Mouse (Mus musculus) embryo, embryonic 9.5 days (tissue): ENCODE results near the gene Isg20l2.

Experiments
- DNase-seq: peaks from one replicate; pipeline ENCODE4 v3.0.0-alpha.2; 2017; ENCODE audit errors: extremely low spot score

Gene Isg20l2

DNA sequence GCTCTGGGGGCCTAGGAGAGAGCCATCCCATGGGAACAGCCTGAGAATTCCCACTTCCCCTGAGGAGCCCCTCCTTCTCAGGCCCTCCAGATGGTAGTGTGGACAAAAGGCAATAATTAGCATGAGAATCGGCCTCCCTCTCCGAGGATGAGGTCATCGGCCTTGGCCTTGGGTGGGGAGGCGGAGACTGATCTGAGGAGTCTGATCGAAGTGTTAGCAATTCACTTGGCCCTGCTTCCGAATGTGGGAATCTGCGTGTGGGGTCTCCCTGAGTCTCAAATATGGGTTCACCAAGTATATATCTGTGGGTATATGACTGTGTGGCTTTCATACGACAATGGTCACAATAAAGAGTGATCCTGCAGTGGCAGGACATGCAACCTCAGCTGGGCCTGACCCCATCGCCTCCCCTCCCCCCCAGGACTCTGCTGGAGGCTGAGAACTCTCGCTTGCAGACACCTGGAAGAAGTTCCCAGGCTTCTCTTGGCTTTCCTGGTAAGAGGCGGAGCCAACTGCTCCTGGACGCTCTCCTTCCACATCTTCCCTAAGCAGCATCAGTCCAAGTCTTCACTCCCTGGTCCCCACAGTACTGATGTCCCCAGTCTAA lies 44.4 kb downstream of the Isg20l2 start:
- DNase-seq = peak; percentile 82

DNA sequence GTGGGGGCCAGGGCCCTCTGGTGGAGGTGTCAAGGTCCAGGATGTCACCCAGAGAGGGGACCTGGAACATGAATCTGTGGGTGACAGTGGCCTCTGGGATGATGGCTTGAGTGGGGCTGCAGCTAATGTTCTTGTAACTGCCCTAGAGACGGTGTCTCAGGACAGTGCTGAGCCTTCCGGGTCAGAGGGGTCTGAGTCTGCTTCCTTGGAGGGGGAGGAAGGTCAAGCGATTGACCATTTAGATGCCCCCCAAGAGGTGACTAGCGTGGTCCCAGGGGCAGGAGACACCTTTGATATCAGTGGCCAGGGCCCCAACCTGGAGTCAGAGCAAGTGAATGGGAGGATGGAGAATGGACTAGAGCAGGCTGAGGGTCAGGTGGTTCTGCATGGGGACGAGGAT lies 49.4 kb downstream of the Isg20l2 start:
- no peak for DNase-seq

DNA sequence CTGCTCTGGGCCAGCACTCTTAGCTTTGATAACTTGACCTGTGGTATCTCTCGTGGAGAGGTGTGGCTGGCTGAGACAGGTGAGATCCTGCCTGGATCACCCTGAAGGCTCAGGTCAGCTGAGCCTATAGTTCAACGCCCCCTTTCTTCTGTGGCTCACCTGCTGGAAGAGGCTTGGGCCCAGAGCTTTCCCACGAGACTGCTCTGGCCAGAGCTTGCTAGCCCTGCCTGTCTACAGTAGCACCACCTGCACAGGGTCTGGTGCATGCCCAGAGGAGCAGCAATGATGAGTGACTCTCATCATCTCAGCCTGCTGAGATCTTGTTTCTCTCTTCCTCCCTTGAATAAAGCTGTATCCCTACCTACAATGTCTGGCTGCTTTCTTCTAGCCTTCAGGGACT lies 50.0 kb downstream of the Isg20l2 start:
- no peak for DNase-seq

DNA sequence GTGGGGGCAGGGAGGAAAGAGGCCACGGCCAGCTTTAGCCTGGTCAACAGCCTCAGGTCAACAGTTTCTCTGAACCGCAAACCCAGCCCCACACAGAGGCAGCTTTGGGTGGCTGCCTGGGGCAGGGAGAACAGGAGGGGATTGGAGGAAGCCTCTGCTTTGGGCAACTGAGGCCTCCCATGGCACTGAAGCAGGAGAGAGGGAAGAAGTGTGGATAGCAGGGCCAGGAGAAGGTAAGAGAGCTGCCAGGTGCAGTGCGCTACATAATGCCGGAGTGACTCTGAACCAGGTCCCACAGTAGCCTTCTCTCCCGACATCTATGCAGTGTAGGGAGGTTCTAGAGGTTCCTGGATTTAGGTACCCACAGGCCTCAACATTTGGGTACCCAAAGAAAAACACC lies 50.6 kb downstream of the Isg20l2 start:
- DNase-seq = no peak

DNA sequence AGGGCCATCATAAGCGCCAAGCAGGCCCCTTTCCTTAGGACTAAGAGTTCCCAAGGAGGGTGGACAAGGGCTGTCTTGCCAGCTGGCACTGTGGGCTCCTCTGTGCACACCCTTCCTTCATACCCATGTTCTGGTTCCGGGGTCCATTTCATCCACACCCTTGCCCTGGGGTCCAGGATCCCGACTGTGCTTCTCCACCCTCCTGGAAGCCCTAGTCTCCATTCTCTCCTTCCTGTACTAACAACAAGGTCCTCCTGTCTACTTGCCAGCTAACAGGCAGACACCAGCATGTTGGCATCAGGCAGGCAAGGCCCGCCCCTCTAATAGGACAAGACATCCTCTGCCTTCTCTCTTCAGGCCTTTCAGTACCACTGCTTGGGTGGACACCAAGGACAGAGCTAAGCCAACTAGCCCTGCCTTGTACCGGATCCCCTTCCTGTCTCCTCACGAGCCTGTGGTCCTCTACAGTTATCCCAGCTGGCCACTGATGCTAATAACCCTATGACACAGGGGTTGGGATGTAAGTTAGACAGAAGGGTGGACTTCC lies 51.2 kb downstream of the Isg20l2 start:
- no peak for DNase-seq

DNA sequence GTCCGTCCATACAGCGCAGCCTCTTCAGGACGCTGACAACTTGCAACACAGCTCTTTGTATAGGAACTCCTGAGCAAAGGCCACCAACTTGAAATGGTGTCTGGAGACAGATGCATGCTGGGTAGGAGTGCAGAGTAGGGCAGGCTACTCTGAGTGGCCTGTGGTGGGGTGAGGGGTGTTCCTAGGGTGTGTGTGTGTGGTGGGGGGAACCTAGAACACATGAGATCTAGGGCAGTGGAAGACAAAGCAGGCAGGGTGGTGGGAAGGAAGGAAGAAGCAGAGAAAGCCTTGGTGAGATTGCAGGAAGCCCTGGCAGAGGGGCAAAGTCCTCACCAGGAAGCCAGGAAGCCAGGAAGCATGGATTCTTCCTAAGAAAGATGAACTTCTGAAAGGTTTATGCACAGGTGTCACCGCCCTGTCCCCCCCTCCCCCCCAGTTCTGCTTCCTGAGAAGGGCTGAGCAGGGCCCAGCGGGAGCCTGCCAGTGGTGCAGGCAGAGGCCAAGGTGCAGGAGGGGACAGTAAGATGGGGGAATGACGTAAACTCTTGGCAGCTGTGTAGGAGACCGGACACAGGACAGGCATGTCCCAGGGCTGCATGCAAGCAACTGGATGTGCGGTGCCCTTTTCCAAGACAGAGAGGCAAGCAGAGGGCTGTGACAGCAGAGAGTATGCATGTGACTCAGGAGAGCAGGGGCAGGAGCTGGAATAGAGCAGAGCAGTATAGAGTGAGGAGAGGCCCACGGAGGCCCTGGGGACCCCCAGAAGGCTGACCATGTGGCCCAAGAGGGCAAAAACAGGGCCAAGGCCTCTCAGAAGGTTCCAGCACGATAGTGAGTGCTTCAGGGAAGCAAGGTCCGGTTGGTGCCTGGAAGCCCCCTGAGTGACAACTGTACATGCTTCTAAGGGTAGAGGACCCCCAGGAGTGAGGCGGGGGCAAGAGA lies 52.1 kb downstream of the Isg20l2 start:
- no peak for DNase-seq

DNA sequence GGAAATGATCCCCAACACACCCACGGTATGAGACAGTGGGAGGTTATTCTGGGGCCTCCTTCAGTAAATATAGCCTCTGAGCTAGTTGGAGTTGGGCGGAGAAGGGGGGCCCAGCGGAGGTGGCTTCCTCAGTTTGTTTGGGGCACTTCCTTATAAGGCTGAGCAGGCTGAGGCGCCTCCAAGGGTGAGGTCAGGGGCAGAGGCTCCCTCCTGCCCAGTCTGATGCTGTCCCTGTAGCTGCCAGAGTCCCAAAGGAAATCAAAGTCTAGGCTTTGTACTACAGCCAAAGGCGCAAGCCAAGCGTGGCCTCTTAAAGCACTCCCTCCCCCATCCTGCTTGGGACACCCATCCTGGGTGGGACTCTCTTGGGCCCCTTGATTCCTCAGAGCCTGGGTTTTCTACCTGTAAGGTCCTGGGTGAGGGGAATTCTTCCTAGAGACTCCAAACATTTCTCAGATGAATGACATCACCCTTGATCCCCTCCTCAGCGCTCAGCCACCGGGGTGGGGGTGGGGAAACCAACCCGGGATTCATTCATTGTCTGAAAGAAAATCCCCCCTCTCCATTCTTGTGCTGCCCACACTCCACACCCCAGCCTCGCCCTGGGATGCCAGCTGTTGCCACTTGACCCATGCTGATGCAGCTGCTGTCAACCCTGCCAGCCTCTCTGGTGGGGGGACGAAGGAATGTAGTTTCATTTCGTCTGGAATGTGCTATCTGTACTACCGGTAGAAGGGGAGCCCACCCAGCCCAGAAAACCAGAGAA lies 52.9 kb downstream of the Isg20l2 start:
- peak; percentile 69 for DNase-seq

DNA sequence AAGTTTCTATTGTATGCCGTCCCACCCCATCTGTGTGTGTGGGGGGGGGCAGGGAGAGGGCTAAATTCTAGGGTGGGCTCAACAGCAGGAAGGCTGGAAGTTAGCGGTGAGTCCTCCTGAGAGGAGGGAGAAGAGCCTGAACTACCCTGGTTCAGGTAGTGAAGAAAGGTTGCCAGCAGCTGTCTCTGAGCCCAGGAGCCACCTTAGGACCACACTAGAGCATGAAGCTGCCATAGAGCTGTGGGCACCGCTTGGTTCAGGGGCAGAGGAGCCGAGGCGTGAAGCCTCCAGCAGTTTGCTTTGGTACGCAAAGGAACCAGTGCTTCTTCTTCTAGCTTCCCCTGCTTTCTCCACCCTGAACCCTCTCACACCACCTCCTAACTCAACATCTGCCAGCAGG lies 53.5 kb downstream of the Isg20l2 start:
- DNase-seq = no peak

DNA sequence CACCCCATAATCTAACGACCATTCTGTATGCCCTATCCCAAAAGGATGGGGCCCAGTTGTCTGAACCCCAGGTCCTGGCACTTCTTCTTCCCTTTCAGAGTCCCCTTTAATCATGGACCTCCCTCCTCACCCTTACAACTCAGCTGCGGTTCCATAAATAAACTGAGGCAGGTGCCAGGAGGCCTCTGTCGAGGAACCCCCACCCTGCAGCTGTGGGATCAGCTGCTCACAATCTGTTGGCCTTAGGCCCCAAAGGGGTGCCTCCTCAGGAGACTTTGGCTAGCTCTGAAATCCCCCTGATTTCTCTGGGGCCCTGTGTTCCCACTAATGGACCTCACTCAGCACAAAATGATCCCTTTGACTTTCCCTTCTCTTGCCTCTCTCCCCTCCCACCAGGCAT lies 54.0 kb downstream of the Isg20l2 start:
- DNase-seq = no peak

DNA sequence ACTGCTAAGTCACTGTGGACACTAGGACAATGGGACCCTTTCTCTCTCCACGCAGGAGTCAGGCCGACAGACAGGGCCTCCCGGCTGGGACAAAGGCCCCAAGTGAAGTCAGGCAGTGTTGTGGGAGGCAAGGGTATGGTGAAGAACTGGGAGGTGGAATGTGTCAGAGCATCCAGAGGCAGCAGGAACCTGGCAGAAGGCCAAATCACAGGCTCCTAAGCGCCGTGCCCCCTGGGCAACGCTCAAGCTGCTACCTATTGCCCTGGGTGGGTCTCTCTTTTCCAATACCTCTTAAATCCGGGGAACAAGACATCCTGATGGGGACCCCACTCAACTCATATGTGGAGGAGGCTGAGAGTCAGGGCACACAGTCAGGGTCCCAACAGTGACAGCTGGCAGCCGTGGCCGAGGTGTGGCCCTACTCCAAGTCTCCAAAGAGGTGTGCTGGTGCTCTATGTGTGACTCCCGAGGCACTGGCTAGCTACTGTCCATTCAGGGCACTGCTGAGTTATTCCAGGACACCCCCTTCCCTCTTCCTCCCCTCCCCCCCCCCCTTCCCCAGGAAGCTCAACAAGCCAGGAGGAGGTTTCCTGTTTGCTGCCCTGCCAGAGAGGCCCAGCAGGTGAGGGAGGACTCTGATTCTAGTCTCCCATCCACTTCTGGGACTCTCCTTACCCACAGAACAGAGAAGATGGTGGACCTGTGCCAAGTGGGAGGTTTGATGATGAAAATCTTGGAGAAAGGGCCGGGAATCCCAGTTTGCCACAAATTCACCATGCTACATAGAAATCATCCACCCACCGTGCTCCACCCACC lies 55.6 kb downstream of the Isg20l2 start:
- DNase-seq = no peak

DNA sequence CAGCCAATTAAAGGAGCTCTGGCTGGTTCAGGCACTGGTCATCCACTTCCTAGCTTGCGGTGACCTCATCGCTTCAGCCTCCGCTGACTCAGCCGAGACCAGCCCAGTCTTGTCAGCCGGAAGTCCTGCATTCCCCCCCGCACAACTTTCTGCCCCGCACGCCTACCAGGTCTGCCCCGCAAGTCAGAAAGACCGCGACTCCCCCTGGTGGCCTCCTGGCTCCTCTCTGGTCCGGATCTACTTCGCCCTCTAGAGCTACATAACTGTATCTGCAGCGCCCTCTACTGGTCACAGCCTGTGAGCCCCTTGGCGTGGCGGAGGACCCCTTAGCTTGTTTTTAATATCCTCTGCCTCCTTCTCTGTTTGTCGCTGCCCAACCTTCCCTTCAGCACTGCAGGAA lies 56.8 kb downstream of the Isg20l2 start:
- DNase-seq = peak; percentile 98

DNA sequence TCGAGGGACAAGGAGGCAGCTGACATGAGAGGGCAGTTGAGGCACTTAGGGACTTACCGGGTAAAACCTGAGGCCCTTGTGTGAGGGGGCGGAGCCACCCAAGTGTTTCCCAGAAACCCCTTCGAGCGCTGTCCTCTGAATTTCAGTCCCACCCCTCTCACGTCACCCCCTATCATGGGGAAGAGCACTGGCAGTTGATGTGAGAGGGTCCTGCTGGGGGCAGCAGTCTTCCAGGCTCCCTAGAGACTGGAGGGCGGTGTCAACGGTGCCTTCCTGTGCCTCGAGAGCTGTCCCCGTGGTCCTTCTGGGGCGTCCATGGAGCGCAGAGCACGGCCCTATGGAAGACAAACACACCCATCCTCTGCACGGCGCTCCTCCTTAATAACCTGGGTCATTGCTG lies 57.5 kb downstream of the Isg20l2 start:
- DNase-seq = peak; percentile 83

DNA sequence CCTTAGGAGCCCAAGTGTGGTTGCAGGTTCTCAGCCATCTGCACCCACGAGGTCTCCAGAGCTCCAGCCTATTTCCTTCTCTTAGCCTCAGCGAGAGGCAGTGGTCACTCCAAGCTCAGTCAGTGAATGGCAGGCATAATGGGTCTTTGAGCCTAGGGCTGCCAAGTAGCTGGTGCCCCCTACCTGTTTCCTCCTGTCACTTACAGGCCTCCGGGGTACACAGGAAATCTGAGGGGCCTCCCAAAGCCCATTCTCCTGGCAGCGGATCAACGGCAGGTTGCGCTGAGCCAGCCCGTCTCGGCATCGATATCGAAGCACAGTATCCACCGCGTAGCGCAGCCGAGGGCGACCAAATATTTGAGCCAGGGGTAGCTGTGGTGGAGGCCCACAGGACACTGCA lies 58.0 kb downstream of the Isg20l2 start:
- DNase-seq = no peak

DNA sequence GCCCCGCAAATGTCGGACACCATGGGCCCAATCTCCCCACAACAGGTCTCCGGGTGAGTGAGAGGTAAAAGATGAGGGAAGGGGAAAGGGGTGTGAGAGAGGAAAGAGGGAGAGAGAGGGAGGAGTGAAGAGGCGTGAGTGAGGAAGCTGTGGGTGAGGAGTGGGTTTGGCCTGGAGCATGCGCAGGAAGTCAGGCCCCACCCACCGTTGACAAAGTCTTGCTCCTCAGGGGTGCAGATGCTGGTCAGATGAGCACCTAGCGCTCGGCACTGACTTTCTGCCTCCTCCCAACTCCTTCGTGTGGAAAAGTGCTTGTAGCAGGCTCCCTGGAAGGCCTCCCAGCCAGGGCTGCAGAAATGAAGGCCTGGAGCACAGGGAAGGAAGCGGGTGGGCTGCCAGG lies 59.8 kb downstream of the Isg20l2 start:
- DNase-seq = no peak
